Mouse (Mus musculus) ovary, adult 18-20 months (tissue): Measurements from ENCODE around the gene Fgfr2.
A peak's percentile ranks its signal among the peaks of the same experiment; 100 is the strongest.

Experiments used
- DNase-seq: peaks from one replicate; pipeline ENCODE4 v3.0.0; 2022; ENCODE audit warnings: low spot score, mixed read lengths

Gene Fgfr2

DNA sequence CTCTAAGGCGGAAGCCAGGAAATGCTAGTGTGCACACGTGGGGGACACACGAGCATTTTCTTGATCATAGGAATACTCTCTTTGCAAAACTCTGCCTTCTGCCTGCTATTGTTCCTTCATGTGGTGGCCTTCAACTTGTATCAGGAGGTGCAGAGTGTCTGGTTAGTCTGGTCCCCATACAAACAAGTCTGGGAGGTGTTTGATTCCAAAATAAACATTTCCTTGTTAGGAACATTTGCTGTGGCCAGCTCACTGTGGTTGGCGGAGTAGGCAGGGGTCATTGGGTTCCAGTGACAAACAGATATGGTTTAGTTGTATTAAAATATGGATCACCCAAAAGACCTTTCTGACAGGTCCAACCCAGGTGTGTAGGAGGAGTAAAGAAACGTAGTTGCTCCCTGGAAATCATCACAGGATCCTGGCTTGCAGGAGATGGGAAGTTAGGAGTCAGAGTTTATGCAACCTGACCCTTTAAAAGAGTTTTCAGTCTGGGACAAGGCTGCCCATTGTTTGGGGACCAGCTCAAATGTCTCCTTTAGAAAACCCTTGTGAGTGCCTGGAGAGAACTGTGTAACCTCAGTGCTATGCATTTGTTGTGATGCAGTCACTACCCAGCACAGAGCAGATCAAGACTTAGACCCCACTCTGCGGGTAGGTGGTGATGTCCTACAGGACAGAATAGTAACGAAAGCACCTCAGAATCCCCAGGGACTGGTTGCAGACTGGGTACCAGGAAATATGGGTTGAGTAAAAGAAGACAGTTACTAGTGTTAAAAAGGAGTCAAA lies 235.9 kb downstream of the Fgfr2 start:
- no peak for DNase-seq

DNA sequence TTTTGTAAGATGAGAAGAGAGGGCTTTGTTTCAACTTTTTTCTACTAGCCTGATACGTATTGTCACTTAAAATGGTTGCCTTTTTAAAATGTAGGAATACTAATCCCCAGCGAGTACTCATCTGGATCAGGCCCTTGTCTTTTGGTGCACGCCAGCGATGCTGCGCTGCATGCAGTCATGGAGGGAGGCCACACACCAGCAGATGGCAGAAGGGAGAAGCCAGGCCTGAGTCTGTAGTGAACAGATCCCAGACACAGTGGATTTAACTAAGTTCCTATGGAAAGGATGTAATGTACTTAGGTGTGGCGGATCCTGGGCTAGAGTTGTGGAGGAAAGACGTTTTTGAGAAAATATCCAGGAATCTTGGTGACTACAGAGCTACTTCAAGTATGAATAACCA lies 239.1 kb downstream of the Fgfr2 start:
- no peak for DNase-seq

DNA sequence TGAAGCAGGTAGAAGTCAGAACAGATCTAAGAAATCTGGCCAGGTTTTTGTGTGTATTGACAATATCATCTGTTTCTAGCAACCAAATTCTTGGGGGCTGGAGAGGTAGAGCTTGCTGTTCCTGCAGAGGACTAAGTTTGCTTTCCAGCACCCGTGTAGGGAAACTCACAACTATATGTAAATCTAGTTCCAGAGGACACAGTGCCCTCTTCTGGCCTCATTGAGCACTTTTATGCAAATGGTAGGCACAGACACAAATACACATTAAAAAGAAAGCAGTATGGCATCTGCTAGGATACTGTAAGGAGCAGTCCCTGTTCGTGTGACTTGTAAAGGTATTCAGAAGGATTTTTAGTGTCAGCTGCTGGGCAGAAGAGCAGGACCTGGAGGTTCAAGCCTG lies 240.8 kb downstream of the Fgfr2 start:
- no peak for DNase-seq

DNA sequence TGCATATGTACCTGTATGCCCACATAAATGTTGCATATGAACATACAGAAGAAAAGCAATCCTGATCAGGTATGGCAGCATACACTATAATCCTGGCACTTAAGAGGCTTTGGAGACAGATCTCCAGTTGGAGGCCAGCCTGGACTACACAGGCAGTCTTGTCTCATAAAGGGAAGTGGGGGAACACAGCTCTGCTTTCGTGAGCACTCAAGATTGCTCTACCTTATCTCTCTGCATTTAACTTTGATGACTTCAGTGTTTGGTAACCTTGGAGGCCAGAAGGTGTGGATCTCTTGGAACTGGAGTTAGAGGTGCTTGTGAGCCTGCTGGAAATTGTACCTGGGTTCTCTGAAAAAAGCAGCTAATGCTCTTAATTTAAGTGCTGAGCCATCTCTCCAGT lies 242.9 kb downstream of the Fgfr2 start:
- DNase-seq, result no peak

DNA sequence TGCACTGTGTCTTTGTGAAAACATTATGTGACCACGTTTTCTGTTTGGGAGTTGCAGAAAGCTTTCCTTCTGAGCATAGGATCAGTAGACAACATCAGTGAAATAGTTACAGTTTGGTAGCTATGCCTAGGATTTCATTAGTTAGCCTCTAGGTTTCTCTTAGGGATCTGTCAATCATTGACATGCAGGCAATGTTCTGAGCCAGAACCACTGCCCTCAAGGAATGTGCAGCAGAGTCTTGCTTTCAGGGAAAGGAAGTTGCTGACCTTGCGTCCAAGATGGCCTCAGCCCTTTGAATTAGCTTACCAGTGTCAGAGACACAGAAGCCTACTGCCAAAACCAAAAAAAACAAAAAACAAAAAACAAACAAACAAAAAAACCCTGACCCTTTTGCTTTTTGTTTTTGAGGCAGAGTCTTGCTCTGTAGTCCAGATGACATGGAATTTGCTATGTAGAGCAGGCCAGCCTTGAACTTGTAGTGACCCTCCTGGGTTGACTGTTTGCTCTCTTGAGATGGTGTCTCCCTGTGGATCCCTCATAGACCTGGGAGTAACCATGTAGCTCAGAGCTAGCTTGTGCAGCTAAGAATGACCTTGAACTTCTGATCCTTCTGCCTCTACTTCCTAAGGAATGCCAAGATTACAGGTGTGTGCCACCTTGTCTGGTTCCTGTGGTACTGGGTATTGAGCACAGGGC lies 247.6 kb downstream of the Fgfr2 start:
- DNase-seq, result no peak

DNA sequence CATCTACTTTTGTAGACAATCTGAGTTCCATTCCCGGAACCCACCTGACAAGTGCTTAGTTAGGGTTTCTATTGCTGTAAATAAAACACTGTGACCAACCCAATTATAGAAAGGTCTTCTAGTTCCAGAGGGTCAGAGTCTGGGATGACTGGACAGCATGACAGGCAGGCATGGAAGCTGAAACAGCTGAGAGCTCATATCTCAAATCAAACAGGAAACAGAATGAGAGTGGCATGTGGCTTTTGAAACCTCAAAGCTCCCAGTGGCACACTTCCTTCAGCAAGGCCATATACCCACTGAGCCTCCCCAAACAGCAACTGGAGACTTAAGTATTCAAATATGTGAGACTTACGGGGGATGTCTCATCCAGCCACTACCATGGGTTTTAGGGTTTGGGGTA lies 250.1 kb downstream of the Fgfr2 start:
- DNase-seq, result no peak

DNA sequence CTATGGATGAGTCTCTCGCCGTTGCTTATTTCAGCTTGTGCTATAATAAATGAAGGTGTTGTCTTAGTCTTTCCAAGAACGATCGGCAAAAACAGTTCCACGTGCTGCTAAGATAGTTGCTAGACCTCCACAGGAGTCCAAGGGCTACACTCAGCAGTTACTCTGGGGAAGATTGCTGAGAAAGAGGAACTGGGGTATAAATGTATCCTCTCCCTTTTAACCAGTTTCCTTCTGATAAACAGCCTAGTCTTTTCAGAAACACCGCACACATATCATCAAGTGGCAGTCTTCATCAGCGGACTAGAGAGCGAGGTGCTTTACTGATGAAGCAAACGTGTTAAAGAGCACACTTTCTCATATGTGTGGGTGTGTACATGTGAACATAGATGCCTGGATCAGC lies 256.8 kb downstream of the Fgfr2 start:
- no peak for DNase-seq

DNA sequence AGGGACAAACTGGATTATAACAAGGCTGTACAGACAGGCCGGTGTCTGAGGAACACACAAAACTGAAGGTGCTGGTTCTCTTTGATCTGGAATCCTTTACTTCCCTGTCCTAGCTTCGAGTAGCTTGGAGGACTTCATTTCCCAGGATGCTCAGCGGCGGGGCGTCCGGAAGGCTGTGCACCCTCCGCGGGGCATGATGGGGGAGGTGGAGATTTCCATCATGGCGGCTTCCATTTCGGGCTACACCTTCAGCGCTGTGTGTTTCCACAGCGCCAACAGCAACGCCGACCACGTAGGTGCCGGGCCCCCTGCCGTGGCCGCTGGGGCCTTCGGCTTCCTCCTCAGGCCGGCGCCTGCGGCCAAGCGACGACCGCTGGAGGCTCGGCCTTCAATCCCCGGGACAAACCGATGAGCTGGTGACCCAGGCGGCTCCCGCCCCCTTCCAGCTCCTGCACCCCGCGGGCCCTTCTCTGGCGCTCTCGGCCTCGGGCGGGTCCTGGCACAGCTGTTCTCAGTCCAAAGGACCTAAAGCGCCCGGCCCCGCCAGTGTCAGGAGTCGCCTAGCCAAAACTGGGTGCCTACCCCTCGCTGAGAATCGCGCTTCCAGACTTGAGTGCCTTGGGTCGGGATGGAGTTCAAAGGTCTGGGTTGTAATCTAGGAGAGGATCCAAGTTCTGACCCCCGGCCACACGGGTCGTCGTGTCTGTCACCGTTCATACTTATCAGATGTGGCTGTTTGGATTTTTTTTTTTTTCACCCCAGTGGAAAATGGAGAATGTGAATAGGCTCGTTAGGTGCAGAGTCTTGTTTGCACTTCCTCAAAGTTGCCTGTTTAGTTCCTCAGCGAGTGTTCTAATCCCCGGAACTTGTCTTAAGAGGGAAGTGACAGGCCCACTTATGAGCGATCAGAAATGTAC lies 263.9 kb downstream of the Fgfr2 start, which contains the start of gene Abraxas2:
Gene Abraxas2 (plus strand): TSS at position 184 of the 917 bp plus-strand sequence.
- DNase-seq, result peak; percentile 82

DNA sequence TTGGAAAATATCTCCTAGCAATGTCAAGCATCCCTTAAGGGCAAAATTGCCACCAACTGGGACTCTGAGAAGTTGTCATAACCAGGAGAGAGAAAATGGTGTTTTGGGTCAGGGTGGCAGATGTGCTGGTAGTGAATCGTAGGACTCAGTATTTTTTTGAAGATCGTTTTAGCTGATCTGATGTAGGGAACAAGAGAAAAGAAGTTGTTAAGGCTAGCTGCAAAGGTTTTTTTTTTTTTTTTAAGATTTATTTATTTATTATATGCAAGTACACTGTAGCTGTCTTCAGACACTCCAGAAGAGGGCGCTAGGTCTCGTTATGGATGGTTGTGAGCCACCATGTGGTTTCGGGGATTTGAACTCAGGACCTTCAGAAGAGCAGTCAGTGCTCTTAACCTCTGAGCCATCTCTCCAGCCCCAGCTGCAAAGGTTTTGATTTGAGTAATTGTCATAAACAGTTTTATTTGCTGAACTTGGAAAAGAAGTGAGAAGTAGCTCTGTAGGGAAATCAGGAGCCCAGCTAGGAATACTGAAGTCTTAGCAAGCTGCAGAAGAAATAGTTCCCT lies 265.0 kb downstream of the Fgfr2 start:
- no peak for DNase-seq

DNA sequence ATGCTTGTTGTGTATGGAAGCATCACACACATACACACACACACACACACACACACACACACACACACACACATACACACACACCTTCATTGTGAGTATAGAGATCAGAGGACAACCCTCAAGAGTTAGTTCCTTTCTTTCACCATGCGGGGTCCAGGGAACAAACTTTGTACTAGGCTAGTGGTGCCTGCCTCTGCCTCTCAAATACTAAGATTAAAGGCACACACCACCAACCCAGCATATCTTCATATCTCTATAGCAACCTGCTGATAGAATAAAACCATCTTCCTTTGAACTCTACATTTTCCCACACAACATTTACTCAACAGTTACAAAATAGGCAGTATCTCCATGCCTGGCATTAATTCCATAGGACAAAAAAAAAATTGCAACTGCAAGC lies 267.1 kb downstream of the Fgfr2 start:
- DNase-seq, result no peak

DNA sequence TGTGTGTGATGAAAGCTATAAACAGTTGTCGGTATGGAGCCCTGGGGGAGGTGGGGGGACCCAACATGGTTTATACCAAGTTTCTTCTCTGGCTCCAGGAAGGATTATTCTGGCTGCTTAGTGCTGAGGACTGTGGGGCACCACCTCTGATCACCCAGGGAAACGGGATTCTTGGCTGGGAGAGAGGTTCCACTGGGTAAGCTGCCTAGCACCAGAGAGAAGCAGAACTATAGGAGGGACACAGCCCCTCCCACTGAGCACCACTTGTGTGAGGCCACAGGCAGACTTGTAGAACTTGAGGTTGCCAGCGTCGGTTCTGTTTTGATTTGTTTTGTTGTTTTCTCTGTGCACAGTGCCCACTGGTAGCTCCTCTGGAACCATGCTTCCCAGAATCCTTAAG lies 269.2 kb downstream of the Fgfr2 start:
- DNase-seq, result no peak

DNA sequence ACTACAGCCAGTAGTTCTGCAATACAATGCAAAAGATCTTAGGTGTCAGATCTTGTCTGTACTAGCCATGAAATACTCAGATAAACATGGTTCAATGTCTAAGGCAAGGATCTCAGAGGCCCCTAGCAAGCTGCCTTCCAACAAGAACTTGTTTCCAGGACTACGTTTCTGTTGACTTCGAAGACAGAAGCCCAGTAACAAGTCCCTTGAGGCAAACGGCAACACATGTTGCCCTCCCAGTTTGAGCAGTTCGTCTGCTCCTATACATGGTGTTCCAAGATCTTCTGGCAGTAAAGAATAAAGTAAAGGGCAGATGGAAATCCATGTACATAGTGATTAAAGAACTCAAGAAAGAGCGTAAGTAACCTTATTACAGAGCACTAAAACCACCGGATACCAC lies 269.8 kb downstream of the Fgfr2 start:
- no peak for DNase-seq

DNA sequence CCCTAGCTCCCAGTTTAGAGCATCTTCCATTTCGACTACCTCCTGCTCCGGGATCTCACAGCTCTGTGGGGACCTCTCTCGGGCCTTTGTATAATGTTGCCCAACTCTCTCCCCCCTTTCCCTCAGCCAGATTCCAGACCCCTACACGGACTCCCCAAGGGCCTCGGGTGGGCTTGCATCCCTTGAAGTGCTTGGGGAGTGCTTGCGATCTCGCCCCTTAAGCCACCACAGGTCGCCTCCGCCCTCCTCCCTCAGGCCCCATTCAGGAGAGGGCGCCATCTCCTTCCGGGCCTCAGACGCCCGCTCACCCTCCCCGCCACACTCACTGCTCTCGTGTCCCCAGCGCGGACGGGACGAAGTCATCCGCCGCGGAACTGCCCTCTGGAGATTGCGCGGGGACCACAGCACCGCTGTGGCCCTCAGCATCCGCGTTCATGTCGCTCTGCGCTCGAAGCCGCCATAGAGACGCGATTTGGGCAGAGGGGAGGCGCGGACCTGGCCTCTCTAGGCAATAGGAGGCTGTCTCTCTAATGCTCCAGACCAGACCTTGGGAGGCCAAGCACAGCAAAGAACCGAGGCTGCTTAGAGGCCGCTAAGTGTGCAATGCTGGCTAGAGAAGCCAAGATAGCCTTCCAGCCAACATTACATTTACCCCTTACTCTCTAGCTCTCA lies 270.8 kb downstream of the Fgfr2 start, which contains the start of gene Eef1akmt2:
Gene Eef1akmt2 (minus strand): TSS at position 501 of the 672 bp plus-strand sequence.
- peak; percentile 80 for DNase-seq

DNA sequence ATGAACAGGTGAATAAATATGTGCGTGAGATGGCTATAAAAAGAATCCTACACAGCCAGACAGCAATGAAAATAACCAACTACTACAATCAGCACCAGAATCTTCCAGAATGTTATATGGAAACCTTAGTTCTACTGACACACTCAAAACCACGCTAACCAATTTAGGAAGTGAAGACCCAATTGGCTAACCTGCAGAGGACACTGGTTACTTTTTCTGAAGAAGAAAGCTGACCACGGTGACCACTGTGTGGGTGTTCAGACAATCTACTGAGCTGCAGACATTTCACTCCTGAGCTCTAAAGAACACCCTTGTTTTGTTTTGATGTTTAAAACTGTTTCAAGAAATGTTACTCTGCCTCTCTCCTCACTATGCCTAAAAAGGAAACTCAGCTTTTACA lies 280.0 kb downstream of the Fgfr2 start:
- no peak for DNase-seq

DNA sequence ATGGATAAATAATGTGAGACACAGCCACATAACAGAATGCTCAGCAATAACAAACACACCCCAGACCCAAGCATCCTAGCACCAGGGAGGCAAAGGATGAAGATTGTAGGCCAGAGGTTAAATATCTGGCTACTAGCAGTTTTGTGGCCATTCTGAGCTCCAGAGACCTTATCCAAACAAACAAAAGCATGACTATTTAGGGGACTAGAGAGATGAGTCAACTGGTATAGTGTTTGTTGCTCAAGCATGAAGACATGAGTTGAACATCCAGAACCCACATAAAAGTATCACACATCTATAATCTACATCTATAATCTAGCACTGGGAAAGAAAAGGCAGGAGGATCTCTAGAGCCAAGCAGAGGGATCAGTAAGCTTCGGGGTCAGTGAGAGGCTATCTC lies 280.7 kb downstream of the Fgfr2 start:
- DNase-seq, result no peak

DNA sequence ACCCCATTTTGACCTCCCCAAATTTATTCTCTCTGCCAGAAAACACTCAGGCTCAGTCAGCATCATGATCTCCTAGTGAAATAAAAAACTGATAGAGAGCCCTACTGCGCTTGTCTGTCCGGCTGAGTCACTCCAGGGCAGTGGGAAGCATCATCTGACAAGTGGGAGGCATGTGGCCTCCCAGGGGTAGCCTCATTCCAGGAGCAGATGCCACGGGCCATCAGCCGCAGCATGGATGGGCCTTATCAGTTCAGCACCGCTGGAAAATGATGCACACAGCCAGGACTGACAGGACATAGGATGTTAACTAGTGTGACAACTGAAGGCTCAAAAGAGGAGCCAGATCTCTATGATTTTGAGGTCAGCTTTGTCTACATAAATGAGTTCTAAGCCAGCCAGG lies 281.9 kb downstream of the Fgfr2 start:
- no peak for DNase-seq

DNA sequence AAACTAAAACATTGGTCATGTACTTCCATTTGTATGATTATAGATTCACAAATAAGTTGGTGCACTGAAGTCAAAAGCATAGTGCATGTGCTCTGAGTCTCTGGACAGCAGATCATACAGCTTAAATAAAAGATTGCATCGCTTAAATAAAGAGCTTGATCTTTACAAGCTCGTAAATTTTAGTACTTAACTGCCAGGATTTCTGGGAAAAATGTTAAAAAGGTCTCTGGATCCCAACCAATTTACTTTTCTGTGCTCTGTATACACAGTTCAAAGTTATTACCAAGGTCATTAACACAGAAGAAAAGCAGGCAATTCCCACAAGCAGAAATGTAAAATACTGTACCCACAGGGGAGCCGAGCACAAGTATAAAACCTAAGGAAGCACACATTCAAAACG lies 292.2 kb downstream of the Fgfr2 start:
- DNase-seq, result no peak

DNA sequence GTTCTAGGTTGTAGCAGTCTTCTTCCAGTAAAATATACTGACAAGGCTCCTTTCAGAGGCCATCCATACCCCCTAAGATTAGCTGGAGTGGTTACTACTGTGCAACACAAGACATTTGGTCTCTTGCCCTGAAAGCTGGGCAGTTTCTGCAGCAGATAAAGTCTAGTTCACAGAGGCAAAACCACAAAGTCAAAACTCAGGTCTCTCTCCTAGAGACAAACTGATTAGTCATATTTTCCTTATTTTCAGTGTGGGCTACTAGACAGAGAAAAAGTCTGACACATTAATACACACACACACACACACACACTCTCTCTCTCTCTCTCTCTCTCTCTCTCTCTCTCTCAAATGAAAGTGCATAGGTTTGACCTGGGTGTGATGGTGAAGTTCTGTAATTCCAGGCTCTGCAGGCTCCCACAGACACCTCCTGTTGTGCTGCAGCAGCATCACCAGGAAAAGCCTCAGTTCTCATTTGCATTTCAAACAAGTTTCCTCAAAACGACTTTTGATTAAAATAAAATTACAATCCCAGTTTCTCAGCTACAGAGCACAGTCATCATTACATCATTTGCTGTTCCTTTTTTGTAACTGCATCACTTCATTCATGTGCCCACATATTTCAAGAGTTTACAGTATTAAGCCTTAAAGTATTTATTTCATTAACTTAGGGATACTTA lies 298.7 kb downstream of the Fgfr2 start:
- DNase-seq, result no peak

DNA sequence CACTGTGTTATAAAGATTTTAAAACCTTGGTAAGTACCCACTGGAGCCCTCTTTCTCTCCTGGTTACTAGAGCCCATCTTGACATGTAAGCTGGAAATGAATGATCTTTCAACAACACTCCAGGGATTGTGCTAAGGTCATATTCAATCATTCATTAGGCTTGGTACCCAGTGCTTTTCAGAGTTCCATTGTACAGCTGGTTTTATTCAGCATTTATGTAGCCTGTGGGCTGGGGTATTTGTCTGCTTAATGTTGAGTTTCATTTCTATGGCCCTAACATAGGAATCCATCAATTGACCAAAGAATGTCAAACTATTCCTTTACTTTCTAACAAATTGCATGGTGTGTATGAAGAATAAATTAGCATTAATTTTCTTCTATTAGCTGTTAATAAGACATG lies 299.3 kb downstream of the Fgfr2 start:
- no peak for DNase-seq

DNA sequence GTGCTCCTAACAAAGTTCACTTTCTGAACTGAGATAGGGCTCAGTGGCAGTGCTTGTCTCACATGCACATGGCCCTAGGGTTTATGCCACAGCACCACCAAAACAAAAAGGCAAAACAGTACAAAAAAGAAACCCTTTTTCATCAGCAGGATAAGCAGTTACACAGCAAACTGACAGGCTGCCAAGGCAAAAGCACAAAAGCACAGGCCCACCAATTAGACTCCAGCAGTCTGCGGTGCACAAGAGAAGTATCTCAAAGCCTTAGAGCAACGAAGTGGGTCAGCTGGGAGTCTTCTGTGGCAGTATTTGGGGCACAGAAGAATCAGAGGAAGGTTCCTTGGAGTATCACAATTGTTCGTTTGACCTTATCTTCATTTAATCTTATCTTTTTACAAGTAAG lies 302.5 kb downstream of the Fgfr2 start:
- no peak for DNase-seq

DNA sequence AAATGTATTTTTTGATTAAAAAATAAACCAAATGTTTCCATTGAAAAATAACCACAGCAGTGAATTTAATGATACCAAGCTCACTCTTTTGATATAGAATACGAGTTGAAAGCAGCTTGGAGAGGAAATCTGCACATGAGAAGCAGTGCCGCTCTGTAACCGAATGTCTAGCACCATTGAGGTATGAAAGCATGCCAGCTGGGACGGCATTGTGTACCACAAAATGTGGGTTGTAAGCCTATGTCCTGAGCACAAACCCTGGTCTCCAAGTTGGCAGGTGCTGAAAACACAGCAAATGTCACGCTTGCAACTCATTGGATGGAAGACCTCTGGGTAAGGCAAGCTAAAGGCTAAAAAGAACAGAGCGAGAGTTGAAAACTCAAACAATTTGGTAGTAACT lies 306.1 kb downstream of the Fgfr2 start:
- DNase-seq, result no peak
